Mouse (Mus musculus): ENCODE measurements around the gene Tgif1.

DNA sequence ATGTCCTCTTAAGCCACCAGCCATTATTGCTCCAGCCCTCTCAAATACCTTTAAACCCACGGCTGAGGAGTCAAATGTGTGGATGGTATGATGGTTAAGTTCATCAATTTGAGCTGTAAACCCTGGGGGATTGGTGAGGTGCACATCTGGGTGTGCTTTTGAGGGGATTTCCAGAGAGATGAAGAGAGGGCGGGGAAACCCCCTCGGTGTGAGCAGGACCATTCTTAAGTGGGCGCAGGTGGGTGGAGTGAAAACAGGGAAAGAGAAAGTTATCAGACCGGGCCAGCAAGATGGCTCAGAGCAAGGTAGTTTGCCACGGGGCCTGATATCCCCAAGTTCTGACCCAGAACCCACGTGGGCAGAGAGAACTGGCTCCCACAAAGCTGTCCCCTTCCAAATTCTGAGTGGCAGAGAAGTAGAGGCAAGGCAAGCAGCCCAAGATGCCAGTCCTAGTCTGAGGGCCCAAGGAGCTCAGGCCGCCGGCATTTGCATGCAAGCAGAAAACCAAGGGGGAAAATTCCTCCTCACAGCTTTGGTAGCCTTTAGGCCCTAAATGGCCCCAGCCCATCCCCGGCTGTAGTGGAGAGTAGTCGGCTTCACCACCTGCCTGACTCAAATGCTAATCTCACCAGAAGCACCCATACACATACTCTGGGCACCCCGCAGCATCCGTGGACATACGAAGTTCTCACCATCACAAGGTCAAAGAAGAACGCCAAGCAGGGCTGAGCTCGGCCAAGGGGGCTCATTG is 33.5 kb upstream of the Tgif1 start:
- TF ChIP-seq POLR2A (IDR thresholded peaks at IDR 0.05; ENCODE audit: insufficient read depth, low read length) (no peak), EP300 (IDR thresholded peaks at IDR 0.05; ENCODE audit: insufficient read depth, low read depth, low read length) (no peak)
